Mouse (Mus musculus): ENCODE measurements at regions not wholly inside any gene's neighbourhood (a gene's known extent, or its start where the extent isn't known, plus 50 kb on each side); places are given as distances from the start of the nearest gene placed in this dataset.

GRCm38 (mm10) chr13:101505054-101505453, 263.0 kb downstream of the Pik3r1 start:
- no peak for DNase-seq (ENCODE audit: low read depth)

- DNase-seq (ENCODE audit: low read depth) = no peak
Measured at GRCm38 (mm10) chr13:101504241-101504640, 263.8 kb downstream of the Pik3r1 start.

- DNase-seq (ENCODE audit: low read depth) = no peak
Measured at GRCm38 (mm10) chr13:101501845-101502284, 266.2 kb downstream of the Pik3r1 start.

- DNase-seq (ENCODE audit: low read depth) = no peak
Measured at GRCm38 (mm10) chr13:101501061-101501460, 267.0 kb downstream of the Pik3r1 start.

DNA sequence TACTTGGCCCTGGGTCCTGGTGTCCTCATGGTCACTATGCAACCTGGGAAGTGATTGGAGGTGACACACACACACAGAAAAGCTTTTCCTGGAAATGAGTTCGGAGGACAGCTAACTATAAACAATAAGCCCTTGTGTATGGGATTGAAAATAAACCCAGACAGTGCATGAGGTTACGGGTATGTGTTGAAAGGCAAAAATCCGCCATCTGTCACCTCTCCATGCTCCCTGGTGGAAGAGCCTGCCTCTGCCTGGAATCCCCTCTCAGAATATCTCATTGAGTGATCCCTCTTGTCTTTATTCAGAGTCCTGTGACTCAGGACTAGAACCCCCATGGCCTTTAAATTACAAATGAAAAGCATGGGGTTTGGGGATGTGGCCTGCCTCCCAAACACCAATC, 276.2 kb downstream of the Pik3r1 start:
- DNase-seq (ENCODE audit: low read depth) = no peak

DNA sequence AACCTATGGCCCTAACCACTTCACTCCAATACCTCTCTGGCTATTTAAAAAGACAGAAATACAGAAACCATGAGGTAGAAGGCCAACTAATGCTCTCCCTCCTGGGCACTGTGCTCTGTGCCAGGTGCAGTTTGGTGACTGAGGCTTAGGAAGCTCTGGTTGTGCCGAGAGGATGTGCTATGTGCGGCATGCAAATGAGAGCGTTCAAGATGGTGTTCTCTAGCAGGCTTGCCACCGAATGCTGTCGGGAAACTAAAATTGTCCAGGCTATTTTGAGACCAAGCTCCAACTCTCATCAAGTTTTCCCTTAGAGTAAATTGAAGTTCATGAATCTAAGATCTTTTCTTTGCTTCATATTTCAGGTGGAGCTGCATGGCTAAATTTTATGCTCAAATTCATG, 277.1 kb downstream of the Pik3r1 start:
- no peak for DNase-seq (ENCODE audit: low read depth)

DNA sequence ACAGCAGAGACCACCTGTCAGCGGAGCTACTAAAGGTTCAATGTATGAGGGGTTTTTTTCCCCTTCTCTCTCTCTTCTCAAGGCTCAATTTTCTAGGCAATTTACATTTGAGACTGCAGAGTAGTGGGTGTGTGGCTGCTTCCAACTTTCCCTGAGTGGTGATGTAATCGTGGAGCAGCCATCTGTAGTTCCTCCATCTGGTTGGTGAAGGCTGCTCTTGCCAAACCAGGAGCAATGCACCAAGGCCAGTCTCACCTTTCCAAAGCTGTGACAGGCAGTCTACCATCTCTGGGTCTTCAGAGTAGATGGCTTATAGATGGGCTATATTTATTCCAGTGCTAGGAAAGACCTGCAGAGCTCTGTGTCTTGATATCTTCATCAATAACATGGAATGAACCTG, 280.4 kb downstream of the Pik3r1 start:
- DNase-seq (ENCODE audit: low read depth) = no peak

DNA sequence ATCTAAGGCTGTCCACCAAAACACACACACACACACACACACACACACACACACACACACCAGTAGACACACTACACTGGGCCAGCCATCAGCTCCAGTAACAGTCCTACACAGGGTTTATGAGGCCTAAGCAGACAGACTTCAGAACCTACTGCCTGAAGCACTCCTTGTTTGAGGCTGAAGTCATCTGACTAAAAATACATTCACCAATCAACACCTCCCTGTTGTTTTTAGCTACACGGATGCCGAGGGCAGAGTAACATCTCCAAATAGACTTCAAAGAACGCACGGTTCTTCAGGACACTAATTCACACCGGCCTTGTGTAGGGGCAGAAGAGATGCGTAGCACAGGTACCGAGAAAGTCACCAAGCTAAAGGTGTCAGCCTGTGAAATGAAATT, 282.2 kb downstream of the Pik3r1 start:
- DNase-seq (ENCODE audit: low read depth) = no peak

GRCm38 (mm10) chr13:101483816-101484215, 284.2 kb downstream of the Pik3r1 start:
- DNase-seq (ENCODE audit: low read depth) = no peak

DNA sequence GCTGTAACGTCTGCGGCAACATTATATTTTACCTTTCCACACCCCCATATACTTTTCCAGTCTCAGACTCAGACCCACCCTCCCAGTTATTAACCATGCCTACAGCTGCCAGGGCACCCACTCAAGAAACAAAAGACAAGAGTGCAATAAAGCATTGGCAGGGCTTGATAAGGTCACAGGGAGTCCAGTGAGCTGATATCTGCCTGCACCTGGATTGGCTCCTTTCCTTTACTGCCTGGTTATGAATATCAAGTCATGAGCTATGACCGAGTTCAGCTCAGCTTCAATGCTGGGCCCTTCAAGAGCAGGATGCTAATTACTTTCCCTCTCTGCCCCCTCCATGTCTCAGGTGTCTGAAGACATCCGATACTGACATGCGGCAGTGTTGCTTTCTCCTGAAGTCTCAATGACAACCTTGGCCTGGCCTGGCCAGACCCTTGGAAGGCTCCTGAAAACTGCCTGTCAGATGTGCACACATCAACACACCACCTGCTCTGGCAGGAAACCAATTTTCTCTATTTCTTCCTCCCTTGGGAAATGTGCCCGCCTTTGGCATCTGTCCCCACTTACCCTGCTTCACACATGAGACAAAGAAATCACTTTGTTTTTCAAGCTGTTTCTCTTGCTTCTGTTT, 286.3 kb downstream of the Pik3r1 start:
- no peak for DNase-seq (ENCODE audit: low read depth)

DNA sequence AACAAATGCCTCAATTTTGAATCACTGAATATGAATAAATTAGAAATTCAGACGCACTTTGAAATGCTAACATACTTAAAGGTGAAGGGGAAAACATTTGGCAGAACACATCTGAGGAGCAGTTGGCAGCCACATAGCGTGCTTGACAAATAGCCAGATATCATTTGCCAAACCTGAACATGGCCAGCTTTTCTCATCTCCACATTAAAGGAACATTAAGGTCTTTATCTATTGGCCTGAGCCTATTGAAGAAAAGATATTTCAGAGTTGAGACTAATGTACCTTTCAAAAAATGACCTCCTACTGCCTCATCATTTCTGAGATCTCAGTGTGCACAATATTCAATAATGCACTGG, 288.7 kb downstream of the Pik3r1 start:
- DNase-seq (ENCODE audit: low read depth) = no peak

GRCm38 (mm10) chr13:101478608-101479296, 289.3 kb downstream of the Pik3r1 start:
- no peak for DNase-seq (ENCODE audit: low read depth)

DNA sequence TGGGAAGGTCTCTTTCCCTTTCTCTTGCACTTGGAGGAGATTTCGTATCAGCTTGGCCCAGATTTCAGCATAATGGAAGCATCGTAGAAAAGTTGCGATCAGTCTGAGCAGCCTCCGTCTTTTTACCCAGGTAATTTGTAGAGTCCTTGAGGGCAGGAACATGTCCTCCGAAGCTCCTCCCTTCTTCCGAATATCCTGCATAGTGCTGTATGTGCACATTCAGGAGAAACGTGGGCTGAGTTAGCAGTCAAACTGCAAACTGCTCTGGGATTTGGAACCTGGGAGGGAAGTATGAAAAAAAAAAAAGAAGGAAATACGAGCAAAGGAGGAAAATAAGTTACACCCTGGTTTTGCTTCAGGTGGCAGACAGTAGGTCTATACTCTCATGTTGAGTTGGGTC, 294.7 kb downstream of the Pik3r1 start:
- DNase-seq (ENCODE audit: low read depth) = no peak

DNA sequence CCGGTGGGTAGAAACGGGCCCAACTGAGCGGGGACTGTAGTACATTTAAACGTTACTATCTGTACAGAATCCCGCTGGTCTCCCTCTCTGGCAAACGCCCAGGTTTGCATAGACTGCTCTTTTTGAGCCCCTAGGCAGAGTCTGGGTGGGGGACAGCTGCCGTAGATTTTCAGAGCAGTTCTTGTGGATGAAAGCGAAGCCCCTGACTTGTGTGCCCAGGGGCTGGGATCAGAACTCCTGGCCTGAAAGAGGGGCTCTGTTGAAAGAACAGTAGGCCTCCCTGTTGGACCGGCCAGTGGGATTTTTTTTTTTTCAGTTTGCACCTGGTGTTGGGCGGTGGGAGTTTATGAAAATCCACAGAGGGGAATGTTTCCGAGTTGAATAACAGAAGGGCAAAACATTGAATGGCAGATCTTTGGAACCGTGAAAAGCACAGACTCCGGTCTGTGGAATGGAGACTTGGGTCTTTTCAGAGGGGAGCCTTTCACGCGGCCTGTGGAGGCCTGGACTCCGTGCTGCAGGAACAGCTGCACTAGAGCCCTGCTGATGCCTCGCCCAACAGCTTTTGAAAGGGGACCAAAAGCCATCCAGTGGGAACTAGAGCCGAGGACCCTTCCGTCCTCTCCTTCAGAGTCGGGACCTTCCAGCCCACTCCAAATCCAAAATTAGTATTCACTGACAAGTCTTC, 297.3 kb downstream of the Pik3r1 start:
- DNase-seq (ENCODE audit: low read depth) = no peak

GRCm38 (mm10) chr13:101465748-101466127, 302.3 kb downstream of the Pik3r1 start:
- DNase-seq (ENCODE audit: low read depth) = no peak

DNA sequence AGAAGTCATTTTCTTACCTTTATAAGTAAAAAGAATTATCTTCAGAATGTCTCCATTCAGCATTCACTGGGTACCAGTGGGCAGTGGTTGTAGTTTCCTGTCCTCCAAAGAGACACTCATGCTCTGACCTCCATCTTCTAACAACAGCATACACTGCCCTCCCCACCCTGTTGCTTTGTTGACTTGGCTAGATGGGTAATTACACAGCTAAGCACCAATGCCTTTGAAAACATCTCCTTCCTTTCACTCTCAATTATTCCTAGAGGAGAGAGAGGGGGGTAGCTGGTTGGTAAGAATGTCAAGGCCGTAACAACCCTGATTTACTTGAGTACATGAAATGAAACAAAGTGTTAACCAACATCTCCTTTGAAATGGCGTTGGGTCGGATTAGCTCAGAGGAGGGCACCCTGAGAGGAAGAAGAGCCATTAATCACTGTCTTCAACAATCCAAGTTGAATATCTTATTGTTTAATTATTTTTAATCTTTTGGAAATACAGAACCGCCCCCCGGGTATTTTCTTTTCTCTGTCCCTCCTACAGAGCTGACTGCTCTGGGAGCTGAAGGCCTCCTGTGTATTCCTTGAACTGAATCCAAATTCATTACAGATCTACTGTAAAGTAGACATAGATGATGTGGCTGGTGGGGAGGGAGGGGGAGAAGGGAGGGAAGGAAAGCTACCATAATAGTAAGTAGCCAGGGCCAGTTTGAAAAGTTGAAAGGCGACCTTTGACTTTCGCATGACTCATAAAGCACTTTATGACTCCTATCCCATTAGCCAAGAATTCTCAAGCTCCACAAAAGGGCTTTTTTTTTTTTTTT, 302.9 kb downstream of the Pik3r1 start:
- no peak for DNase-seq (ENCODE audit: low read depth)

GRCm38 (mm10) chr13:101456926-101457325, 311.1 kb downstream of the Pik3r1 start:
- DNase-seq (ENCODE audit: low read depth) = no peak

- no peak for DNase-seq (ENCODE audit: low read depth)
Measured at GRCm38 (mm10) chr13:101454276-101454675, 313.7 kb downstream of the Pik3r1 start.

- no peak for DNase-seq (ENCODE audit: low read depth)
Measured at GRCm38 (mm10) chr13:101450501-101450900, 317.5 kb downstream of the Pik3r1 start.

GRCm38 (mm10) chr13:101439517-101439916, 328.5 kb downstream of the Pik3r1 start:
- no peak for DNase-seq (ENCODE audit: low read depth)

- no peak for DNase-seq (ENCODE audit: low read depth)
Measured at GRCm38 (mm10) chr13:101439041-101439440, 329.0 kb downstream of the Pik3r1 start.

DNA sequence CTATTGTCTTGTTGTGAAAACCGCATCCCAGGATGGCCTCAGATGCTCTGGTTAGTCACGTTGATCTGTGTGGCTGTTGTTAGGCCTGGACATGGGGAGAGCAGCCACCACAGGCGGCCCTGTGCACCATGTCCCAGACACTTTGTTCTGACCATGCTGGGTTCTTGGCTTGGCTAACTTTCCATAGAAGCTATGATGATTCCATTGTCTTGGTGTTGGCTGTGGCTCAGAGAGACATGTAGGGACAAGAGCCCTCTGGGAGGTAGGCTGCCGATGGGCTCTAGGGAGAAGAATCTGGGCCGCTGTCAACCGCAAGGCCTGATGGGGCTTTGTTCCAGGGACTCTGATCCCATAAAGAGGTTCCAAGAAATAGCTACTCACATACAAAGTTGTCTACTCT, 334.9 kb downstream of the Pik3r1 start:
- no peak for DNase-seq (ENCODE audit: low read depth)
